Mouse (Mus musculus) embryonic facial prominence, embryonic 14.5 days (tissue): ENCODE measurements at regions not wholly inside any gene's neighbourhood (a gene's known extent, or its start where the extent isn't known, plus 50 kb on each side); places are given as distances from the start of the nearest gene placed in this dataset.
A peak's percentile ranks its signal among the peaks of the same experiment; 100 is the strongest.

Experiments used
- ATAC-seq: fragments of 200-750 bp; cut with Nextera tagmentation; 2 replicates; pipeline ENCODE4 v1.8.0; 2017; ENCODE audit warnings: low read depth, moderate number of reproducible peaks, moderate TSS enrichment
- DNase-seq: peaks from one replicate; pipeline ENCODE4 v3.0.0-alpha.2; 2015; ENCODE audit warnings: low spot score
- H3K27ac ChIP-seq: fragments of 300-500 bp; sonication (generic); replicated peaks from 2 replicates; pipeline ENCODE4 v1.5.1; 2014; ENCODE audit warnings: low read depth, mild to moderate bottlenecking, low read length, moderate library complexity
- H3K27me3 ChIP-seq: fragments of 300-500 bp; sonication (generic); replicated peaks from 2 replicates; pipeline ENCODE4 v1.6.1; 2014; ENCODE audit warnings: low read length; ENCODE audit not compliant: control insufficient read depth, insufficient read depth
- H3K36me3 ChIP-seq: fragments of 300-500 bp; sonication (generic); 2 replicates; pipeline ENCODE4 v1.6.1; 2014; ENCODE audit warnings: low read length, mixed read lengths; ENCODE audit not compliant: control insufficient read depth, insufficient read depth
- H3K4me1 ChIP-seq: fragments of 300-500 bp; sonication (generic); 2 replicates; pipeline ENCODE4 v1.6.1; 2014; ENCODE audit warnings: antibody characterized with exemption, low read length; ENCODE audit not compliant: control insufficient read depth, insufficient read depth
- H3K4me2 ChIP-seq: fragments of 300-500 bp; sonication (generic); 2 replicates; pipeline ENCODE4 v1.6.1; 2014; ENCODE audit warnings: low read depth, mild to moderate bottlenecking, low read length, moderate library complexity, mixed read lengths
- H3K4me3 ChIP-seq: fragments of 300-500 bp; sonication (generic); 2 replicates; pipeline ENCODE4 v1.5.1; 2014; ENCODE audit warnings: low read depth, mild to moderate bottlenecking, low read length
- H3K9ac ChIP-seq: fragments of 300-500 bp; sonication (generic); 2 replicates; pipeline ENCODE4 v1.6.1; 2014; ENCODE audit warnings: low read depth, mild to moderate bottlenecking, low read length, moderate library complexity, mixed read lengths
- H3K9me3 ChIP-seq: fragments of 300-500 bp; sonication (generic); 2 replicates; pipeline ENCODE4 v1.6.1; 2016; ENCODE audit warnings: low read length; ENCODE audit not compliant: control insufficient read depth
- WGBS: fragments of 180-500 bp; shearing (Covaris S2); extraction: QIAGEN DNeasy Blood & Tissue Kit; methylation state at CpG from one replicate; pipeline ENCODE4 v1.1.7; 2014; 5-methylcytosine and 5-hydroxymethylcytosine counted together

- no peak overlapping the region for H3K4me2 ChIP-seq
- no peak for ATAC-seq
- 47% methylated on average over 1 of the region's 1 CpGs for WGBS
Observed at GRCm38 (mm10) chrX:142456022-142456421, 65.7 kb upstream of the Acsl4 start.

GRCm38 (mm10) chrX:142464174-142464573 is 73.8 kb upstream of the Acsl4 start:
- ATAC-seq (no peak), DNase-seq (peak; percentile 17)
- Histone ChIP-seq H3K9me3 (no peaks in the 10 kb centered on the region), H3K9ac (no peak overlapping the region), H3K4me1 (no peaks in the 10 kb centered on the region), H3K27me3 (peaks cover 8% of the 10 kb centered on the region), H3K36me3 (no peaks in the 10 kb centered on the region), H3K27ac (no peak overlapping the region), H3K4me2 (no peak overlapping the region), H3K4me3 (no peak overlapping the region)
- WGBS = 47% methylated on average over 2 of the region's 2 CpGs

More at GRCm38 (mm10) chrX:142456022-142456421, 65.7 kb upstream of the Acsl4 start:
- H3K27ac ChIP-seq = no peak overlapping the region
- H3K9me3 ChIP-seq = no peaks in the 10 kb centered on the region
- no peak overlapping the region for H3K9ac ChIP-seq
- no peaks in the 10 kb centered on the region for H3K36me3 ChIP-seq
- H3K4me3 ChIP-seq = no peak overlapping the region
- H3K4me1 ChIP-seq = no peaks in the 10 kb centered on the region
- peaks cover 7% of the 10 kb centered on the region for H3K27me3 ChIP-seq
- no peak for DNase-seq

- Histone ChIP-seq H3K9me3 (no peaks in the 10 kb centered on the region), H3K27ac (no peak overlapping the region), H3K4me3 (no peak overlapping the region), H3K36me3 (no peaks in the 10 kb centered on the region), H3K9ac (no peak overlapping the region), H3K4me1 (no peaks in the 10 kb centered on the region), H3K4me2 (no peak overlapping the region), H3K27me3 (peaks cover 12% of the 10 kb centered on the region)
- ATAC-seq (no peak), DNase-seq (no peak)
- WGBS = 66% methylated on average over 6 of the region's 6 CpGs
Observed at GRCm38 (mm10) chrX:142464756-142465155, 74.4 kb upstream of the Acsl4 start.

GRCm38 (mm10) chrX:142467850-142468256 is 77.5 kb upstream of the Acsl4 start:
- H3K36me3 ChIP-seq = no peaks in the 10 kb centered on the region
- no peak overlapping the region for H3K4me3 ChIP-seq
- no peak overlapping the region for H3K9ac ChIP-seq
- DNase-seq = no peak
- H3K4me2 ChIP-seq = no peak overlapping the region
- H3K27ac ChIP-seq = no peak overlapping the region
- 49% methylated on average over 5 of the region's 5 CpGs for WGBS
- H3K27me3 ChIP-seq = peaks cover 22% of the 10 kb centered on the region; the same call in 1 of the 2 replicates
- ATAC-seq = no peak
- no peaks in the 10 kb centered on the region for H3K9me3 ChIP-seq
- H3K4me1 ChIP-seq = no peaks in the 10 kb centered on the region

- no peak for ATAC-seq
- WGBS = 59% methylated on average over 4 of the region's 4 CpGs
- no peak for DNase-seq
- H3K36me3 ChIP-seq = no peaks in the 10 kb centered on the region
- H3K4me3 ChIP-seq = no peak overlapping the region
- no peaks in the 10 kb centered on the region for H3K9me3 ChIP-seq
- H3K27me3 ChIP-seq = peaks cover 22% of the 10 kb centered on the region; the same call in 1 of the 2 replicates
- no peak overlapping the region for H3K4me2 ChIP-seq
- H3K9ac ChIP-seq = no peak overlapping the region
- H3K27ac ChIP-seq = no peak overlapping the region
- no peaks in the 10 kb centered on the region for H3K4me1 ChIP-seq
Observed at GRCm38 (mm10) chrX:142468388-142468787, 78.1 kb upstream of the Acsl4 start.

- Histone ChIP-seq H3K9me3 (no peaks in the 10 kb centered on the region), H3K36me3 (no peaks in the 10 kb centered on the region), H3K4me2 (no peak overlapping the region), H3K27me3 (peaks cover 22% of the 10 kb centered on the region; the same call in 1 of the 2 replicates), H3K9ac (no peak overlapping the region), H3K27ac (no peak overlapping the region), H3K4me1 (no peaks in the 10 kb centered on the region), H3K4me3 (no peak overlapping the region)
- ATAC-seq (peak; percentile 67; the same call in 1 of the 2 replicates), DNase-seq (peak; percentile 35)
- WGBS = 21% methylated on average over 7 of the region's 7 CpGs
Observed at GRCm38 (mm10) chrX:142469048-142469634, 78.8 kb upstream of the Acsl4 start.

GRCm38 (mm10) chrX:142470083-142470482 is 79.7 kb upstream of the Acsl4 start:
- Histone ChIP-seq H3K9me3 (no peaks in the 10 kb centered on the region), H3K36me3 (no peaks in the 10 kb centered on the region), H3K4me2 (no peak overlapping the region), H3K9ac (no peak overlapping the region), H3K27me3 (peaks cover 22% of the 10 kb centered on the region; the same call in 1 of the 2 replicates), H3K4me1 (no peaks in the 10 kb centered on the region), H3K27ac (no peak overlapping the region), H3K4me3 (no peak overlapping the region)
- ATAC-seq (no peak), DNase-seq (no peak)
- 91% methylated on average over 1 of the region's 1 CpGs for WGBS

GRCm38 (mm10) chrX:142481203-142481815 is 91.0 kb upstream of the Acsl4 start:
- Histone ChIP-seq H3K4me3 (no peak overlapping the region), H3K4me1 (no peaks in the 10 kb centered on the region), H3K4me2 (no peak overlapping the region), H3K27ac (no peak overlapping the region), H3K27me3 (no peaks in the 10 kb centered on the region; the same call in none of the 2 replicates), H3K9me3 (no peaks in the 10 kb centered on the region), H3K36me3 (no peaks in the 10 kb centered on the region), H3K9ac (no peak overlapping the region)
- WGBS = 84% methylated on average over 5 of the region's 5 CpGs
- no peak for DNase-seq
- no peak for ATAC-seq

GRCm38 (mm10) chrX:142488078-142488477 is 97.7 kb upstream of the Acsl4 start:
- ATAC-seq (no peak), DNase-seq (no peak)
- WGBS = 76% methylated on average over 4 of the region's 4 CpGs
- H3K9ac ChIP-seq = no peak overlapping the region
- no peak overlapping the region for H3K4me2 ChIP-seq
- no peaks in the 10 kb centered on the region; the same call in none of the 2 replicates for H3K27me3 ChIP-seq
- no peak overlapping the region for H3K27ac ChIP-seq
- no peak overlapping the region for H3K4me3 ChIP-seq
- no peaks in the 10 kb centered on the region for H3K9me3 ChIP-seq
- no peaks in the 10 kb centered on the region for H3K4me1 ChIP-seq
- H3K36me3 ChIP-seq = no peaks in the 10 kb centered on the region
